Mouse (Mus musculus) forebrain, embryonic 16.5 days (tissue): ENCODE data around the gene Rhpn2. TPM values are rescaled to one million over a fixed set of nuclear protein-coding genes. Genes with fewer than 3 reads are reported as not detected.
"Not testable (repeated sequence)": the region's sequence is repeated elsewhere in the genome, so short reads cannot be mapped to it uniquely, and the experiment has no call there.

Experiments
- ATAC-seq: fragments of 200-750 bp; cut with Nextera tagmentation; 2 replicates; pipeline ENCODE4 v1.8.0; 2017; ENCODE audit warnings: mild to moderate bottlenecking, moderate library complexity
- H3K27ac ChIP-seq: fragments of 300-500 bp; sonication (generic); 2 replicates; pipeline ENCODE4 v1.5.1; 2014; ENCODE audit warnings: low read length, control low read depth
- H3K27me3 ChIP-seq: fragments of 300-500 bp; sonication (generic); replicated peaks from 2 replicates; pipeline ENCODE4 v1.6.1; 2014; ENCODE audit warnings: low read length; ENCODE audit not compliant: control insufficient read depth, insufficient read depth
- H3K36me3 ChIP-seq: fragments of 300-500 bp; sonication (generic); 2 replicates; pipeline ENCODE4 v1.6.1; 2014; ENCODE audit not compliant: control insufficient read depth, insufficient read depth
- H3K4me1 ChIP-seq: fragments of 300-500 bp; sonication (generic); replicated peaks from 2 replicates; pipeline ENCODE4 v1.6.1; 2014; ENCODE audit warnings: low read length; ENCODE audit not compliant: control insufficient read depth, insufficient read depth
- H3K4me2 ChIP-seq: fragments of 300-500 bp; sonication (generic); 2 replicates; pipeline ENCODE4 v1.6.1; 2014; ENCODE audit warnings: mild to moderate bottlenecking, low read length, control low read depth
- H3K4me3 ChIP-seq: fragments of 300-500 bp; sonication (generic); replicated peaks from 2 replicates; pipeline ENCODE4 v1.5.1; 2014; ENCODE audit warnings: mild to moderate bottlenecking, low read length, control low read depth
- H3K9ac ChIP-seq: fragments of 300-500 bp; sonication (generic); replicated peaks from 2 replicates; pipeline ENCODE4 v1.6.1; 2014; ENCODE audit warnings: low read depth, low read length, control low read depth
- H3K9me3 ChIP-seq: fragments of 300-500 bp; sonication (generic); 2 replicates; pipeline ENCODE4 v1.6.1; 2016; ENCODE audit warnings: low read length; ENCODE audit not compliant: control insufficient read depth
- WGBS: fragments of 180-500 bp; shearing (Covaris S2); extraction: QIAGEN DNeasy Blood & Tissue Kit; methylation state at CpG from one replicate; pipeline ENCODE4 v1.1.7; 2014; 5-methylcytosine and 5-hydroxymethylcytosine counted together
- polyA plus RNA-seq: library from polyadenylated mRNA; unstranded; fragments of >200 nt; fragmentation: Nextera tagmentation; extraction: Ambion mirVana; gene quantifications from 2 replicates; pipeline ENCODE4 v1.2.1, GENCODE M21; 2015

Gene Rhpn2
- polyA plus RNA-seq, 1 experiment from 2014 or later: 1.4 TPM

DNA sequence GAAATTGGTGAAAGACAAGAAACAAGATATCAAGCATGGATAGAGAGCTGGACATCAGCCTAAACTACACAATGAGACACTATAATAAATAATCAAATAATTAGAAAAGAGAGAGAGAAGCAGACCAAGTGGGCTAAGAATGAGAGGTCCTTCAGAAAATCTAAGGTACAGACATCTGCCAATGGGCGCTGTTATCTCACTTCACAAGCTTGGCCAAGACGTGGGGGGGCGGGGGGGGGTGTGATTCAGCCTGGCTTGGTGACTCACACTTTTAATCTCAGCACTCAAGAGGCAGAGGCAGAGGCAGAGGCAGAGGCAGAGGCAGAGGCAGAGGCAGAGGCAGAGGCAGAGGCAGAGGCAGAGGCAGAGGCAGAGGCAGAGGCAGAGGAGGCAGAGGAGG, 14.7 kb upstream of the Rhpn2 start:
- WGBS: 60% methylated on average over 3 of the region's 3 CpGs
- not testable (repeated sequence) for H3K27ac ChIP-seq, H3K9ac ChIP-seq, H3K36me3 ChIP-seq, H3K27me3 ChIP-seq, H3K4me3 ChIP-seq, H3K4me2 ChIP-seq, H3K9me3 ChIP-seq, ATAC-seq
- peaks cover 14% of the 10 kb centered on the region for H3K4me1 ChIP-seq

DNA sequence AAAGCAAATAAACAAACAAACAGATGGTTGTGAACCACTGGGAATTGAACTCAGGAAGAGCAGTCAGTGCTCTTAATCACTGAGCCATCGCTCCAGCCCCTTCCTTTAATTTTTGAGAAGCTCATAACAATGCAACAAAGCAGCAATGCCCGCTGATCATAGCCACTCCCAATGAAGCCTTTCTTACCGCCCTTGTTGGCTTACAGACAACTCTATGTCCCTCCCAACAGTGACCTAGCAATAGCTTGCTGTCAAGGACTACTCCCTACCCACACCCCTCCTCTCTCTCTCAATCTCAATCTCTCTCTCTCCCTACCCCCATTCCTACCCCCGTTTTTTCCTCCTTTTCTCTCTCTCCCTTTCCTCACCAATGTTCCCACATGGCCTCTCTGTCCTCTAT, 14.2 kb upstream of the Rhpn2 start:
- H3K9ac ChIP-seq: no peak overlapping the region
- peaks cover 14% of the 10 kb centered on the region for H3K4me1 ChIP-seq
- H3K9me3 ChIP-seq: no peaks in the 10 kb centered on the region
- H3K36me3 ChIP-seq: no peaks in the 10 kb centered on the region
- WGBS: 73% methylated on average over 4 of the region's 4 CpGs
- no peak overlapping the region for H3K27ac ChIP-seq
- no peak overlapping the region for H3K4me2 ChIP-seq
- no peak overlapping the region for H3K4me3 ChIP-seq
- no peak for ATAC-seq
- no peaks in the 10 kb centered on the region for H3K27me3 ChIP-seq

DNA sequence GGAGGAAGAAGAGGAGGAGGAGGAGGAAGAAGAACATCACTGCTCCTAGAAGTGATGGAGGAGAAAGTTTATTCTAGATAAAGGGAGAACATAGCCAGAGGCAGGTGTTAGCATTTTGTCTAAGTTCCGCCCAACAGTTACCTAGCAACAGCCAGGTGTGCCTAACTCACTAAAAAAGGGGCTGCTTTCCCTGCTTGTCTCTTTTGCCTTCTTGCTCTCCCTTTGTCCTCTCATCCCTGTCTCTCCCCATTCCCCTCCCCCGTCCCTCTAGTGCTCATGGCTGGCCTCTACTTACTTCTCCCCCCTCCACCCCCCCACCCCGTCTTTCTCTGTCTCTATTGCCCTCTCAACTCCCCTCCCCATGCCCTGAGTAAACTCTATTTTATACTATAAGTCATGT, 11.8 kb upstream of the Rhpn2 start:
- ATAC-seq: no peak
- H3K4me1 ChIP-seq: peaks cover 8% of the 10 kb centered on the region
- no peaks in the 10 kb centered on the region for H3K36me3 ChIP-seq
- H3K27ac ChIP-seq: no peak overlapping the region
- H3K4me2 ChIP-seq: no peak overlapping the region
- H3K27me3 ChIP-seq: no peaks in the 10 kb centered on the region
- no peak overlapping the region for H3K9ac ChIP-seq
- no peaks in the 10 kb centered on the region for H3K9me3 ChIP-seq
- WGBS: 58% methylated on average over 3 of the region's 3 CpGs
- no peak overlapping the region for H3K4me3 ChIP-seq

DNA sequence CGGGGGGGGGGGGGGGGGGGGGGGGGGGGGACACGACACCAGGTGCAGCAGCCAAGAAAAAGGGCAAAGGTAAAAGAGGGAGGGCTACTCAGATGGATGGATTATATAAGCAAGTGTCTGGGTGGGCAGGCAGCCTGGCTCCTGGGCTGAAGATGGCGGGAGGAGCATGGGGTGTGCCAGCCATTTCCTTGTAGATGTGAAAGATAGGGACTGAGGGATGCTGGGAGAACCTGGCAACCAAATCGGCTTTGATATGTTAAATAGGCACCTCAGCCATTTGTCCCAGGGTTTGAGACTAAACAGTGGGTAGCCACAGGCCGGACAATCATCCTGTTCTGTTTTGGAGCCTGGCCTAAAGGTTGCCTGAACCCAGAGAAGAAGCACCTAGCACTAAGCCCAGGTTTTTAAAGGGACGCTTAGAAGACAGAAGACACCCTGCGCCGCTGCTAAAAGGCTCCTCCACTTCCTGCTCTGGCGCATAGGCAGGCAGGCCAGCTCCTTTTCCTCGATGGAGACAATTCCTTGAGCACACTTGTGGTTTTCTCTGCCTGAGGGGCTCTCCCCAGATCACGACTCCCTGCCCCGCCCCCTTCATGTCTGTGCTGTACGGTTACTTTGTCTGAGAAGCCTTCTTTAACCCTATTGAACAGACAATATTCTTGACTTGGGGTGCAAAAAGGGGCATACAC, 11.1 kb upstream of the Rhpn2 start:
- Histone ChIP-seq H3K4me2 (peak overlapping the region; percentile 2), H3K27ac (no peak overlapping the region), H3K4me1 (peaks cover 3% of the 10 kb centered on the region; the same call in 1 of the 2 replicates), H3K36me3 (no peaks in the 10 kb centered on the region), H3K4me3 (no peak overlapping the region), H3K9ac (peak overlapping the region; percentile 20; the same call in 1 of the 2 replicates), H3K9me3 (no peaks in the 10 kb centered on the region), H3K27me3 (no peaks in the 10 kb centered on the region)
- WGBS: 4% methylated on average over 12 of the region's 13 CpGs
- no peak for ATAC-seq

DNA sequence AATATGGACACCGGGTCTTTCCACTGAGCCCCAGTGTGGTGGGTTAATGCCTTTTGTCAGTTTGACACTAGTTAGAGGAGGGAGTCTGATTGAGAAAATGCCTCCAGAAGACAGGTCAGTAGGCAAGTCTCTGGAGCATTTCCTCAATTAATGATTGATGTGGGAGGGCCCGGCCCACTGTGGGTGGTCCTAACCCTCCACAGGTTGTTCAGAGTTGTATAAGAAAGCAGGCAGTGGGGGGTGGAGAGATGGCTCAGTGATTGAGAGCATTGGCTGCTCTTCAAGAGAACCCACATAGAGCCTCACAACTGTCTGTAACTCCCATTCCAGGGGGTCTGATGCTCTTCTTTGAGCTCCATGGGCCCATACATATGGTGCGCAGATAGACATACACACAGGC, 2.4 kb upstream of the Rhpn2 start:
- H3K4me1 ChIP-seq: peaks cover 21% of the 10 kb centered on the region
- H3K36me3 ChIP-seq: no peaks in the 10 kb centered on the region
- peaks cover 14% of the 10 kb centered on the region for H3K27me3 ChIP-seq
- H3K4me3 ChIP-seq: no peak overlapping the region
- no peak for ATAC-seq
- 52% methylated on average over 3 of the region's 3 CpGs for WGBS
- no peak overlapping the region for H3K4me2 ChIP-seq
- H3K9ac ChIP-seq: no peak overlapping the region
- H3K9me3 ChIP-seq: no peaks in the 10 kb centered on the region
- no peak overlapping the region for H3K27ac ChIP-seq

DNA sequence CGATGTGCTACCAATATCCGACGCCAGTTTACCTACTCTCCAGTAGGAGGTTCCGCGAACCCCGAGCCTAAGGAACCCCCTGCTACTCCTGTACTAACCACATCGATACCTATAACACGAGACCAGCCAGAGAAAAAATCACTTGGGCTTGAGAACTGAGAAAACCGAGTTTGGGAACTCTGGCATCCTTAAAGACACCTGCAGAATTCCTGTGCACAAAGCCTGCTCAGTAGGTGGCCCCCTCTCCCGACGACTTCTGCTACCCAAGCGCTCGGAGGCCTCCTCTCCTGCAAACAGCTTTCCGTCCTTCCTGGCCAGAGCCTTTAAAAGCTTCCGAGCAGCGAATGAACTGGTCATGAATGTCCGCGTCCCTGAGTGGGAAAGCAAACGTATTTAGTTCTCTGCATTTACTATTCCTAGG, 729 bp upstream of the Rhpn2 start:
- Histone ChIP-seq H3K4me1 (peaks cover 21% of the 10 kb centered on the region), H3K27me3 (peaks cover 14% of the 10 kb centered on the region), H3K4me2 (peak overlapping the region; percentile 100), H3K36me3 (no peaks in the 10 kb centered on the region), H3K9me3 (no peaks in the 10 kb centered on the region), H3K9ac (peak overlapping the region; percentile 52), H3K27ac (no peak overlapping the region), H3K4me3 (peak overlapping the region; percentile 66)
- ATAC-seq: peak; percentile 22
- under 1% methylated on average over 19 of the region's 19 CpGs for WGBS

DNA sequence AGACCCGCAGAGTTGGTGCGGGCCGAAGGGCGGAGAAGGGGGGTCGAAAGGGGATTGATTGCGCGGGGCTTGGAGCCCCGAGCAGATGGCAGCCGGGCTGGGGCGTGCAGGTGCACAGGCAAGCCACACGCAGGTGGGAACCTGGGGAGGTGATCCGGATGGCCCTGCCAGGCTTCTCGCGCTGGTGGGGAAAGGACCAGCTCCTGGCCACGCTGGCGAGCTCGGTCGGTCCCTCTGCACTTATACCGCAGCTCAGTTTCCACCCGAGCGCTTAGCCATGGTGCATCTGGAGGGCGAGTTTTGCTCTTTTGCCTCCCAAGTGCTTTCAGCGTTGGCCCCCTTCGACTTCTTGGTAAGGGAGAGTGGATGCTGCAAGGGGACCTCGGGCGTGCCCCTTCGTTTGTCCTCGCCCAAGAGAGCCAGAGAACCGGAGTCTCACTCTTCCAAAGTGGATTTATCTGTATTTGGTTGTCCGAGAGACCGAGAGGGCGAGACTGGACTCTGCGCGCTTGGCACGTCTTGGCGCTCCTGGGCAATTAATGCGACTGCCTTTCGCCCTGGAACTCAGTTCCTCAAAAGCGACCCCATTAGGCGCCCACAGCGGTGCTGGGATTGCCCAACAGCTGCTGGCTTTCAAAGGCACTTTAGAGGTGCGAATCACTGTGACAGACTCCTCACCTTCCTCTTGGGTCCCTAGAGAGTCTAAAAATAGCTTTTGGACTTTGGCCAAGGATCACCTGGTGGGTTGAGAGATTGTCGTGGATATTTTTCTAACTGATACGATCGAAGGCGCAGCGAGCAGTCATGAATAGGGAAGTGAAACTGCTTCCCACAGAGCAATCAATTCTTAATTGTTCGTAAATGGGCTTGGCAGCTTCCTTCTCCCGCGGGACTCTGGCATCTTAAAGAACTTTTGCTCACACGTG, 820 bp downstream of the Rhpn2 start:
- under 1% methylated on average over 51 of the region's 51 CpGs for WGBS
- H3K27ac ChIP-seq: no peak overlapping the region

DNA sequence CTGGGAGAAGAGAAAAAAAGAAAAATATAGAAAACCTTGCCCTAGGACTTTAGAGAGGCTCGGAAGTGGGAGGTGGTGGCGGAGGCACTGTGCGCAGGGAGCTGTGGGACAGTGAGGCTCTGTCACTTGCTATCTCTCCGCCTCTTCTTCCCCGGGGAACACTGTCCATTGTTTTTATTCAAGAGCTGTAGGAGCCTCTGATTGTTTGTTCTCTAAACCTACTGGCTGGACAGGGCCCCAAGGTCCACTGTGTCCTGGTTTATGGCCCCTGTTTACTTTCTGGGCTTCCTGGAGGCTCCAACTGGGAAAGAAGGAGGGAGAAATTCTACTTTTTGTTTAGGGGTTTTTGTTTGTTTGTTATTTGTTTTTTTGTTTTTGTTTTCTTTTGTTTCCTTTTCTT, 6.2 kb downstream of the Rhpn2 start:
- Histone ChIP-seq H3K27me3 (peaks cover 8% of the 10 kb centered on the region), H3K9me3 (no peaks in the 10 kb centered on the region), H3K4me3 (no peak overlapping the region), H3K36me3 (no peaks in the 10 kb centered on the region), H3K4me1 (peaks cover 3% of the 10 kb centered on the region), H3K9ac (no peak overlapping the region), H3K27ac (no peak overlapping the region), H3K4me2 (no peak overlapping the region)
- WGBS: 34% methylated on average over 5 of the region's 5 CpGs
- ATAC-seq: no peak

More for the DNA sequence above, 820 bp downstream of the Rhpn2 start:
- peak overlapping the region; percentile 66 for H3K4me3 ChIP-seq
- H3K9me3 ChIP-seq: no peaks in the 10 kb centered on the region
- no peak; the same call in 1 of the 2 replicates for ATAC-seq
- H3K36me3 ChIP-seq: no peaks in the 10 kb centered on the region
- H3K4me1 ChIP-seq: peaks cover 21% of the 10 kb centered on the region
- H3K4me2 ChIP-seq: peak overlapping the region; percentile 100
- H3K9ac ChIP-seq: peak overlapping the region; percentile 65
- H3K27me3 ChIP-seq: peaks cover 14% of the 10 kb centered on the region

DNA sequence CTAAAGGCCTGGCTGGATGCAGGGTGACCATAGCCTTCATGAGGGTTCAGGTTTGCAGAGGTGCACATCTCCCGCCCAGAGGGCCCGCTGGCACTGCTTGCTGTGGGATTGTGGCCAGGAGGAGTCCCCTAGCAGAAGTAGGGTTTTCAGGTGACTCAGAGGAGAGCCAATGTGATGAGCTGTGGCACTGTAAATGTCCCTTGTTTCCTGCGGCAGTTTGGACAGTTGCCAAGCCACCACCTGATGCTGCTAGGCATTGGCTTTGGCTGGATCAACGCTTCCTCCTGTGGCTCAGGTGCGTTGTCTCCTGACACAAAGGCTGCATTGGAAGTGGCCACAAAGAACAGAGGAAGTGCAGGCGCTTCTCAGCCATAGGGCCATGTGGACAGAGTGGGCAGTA, 7.3 kb downstream of the Rhpn2 start:
- Histone ChIP-seq H3K4me3 (no peak overlapping the region), H3K9ac (no peak overlapping the region), H3K27me3 (no peaks in the 10 kb centered on the region), H3K4me2 (no peak overlapping the region), H3K9me3 (no peaks in the 10 kb centered on the region), H3K36me3 (no peaks in the 10 kb centered on the region), H3K27ac (no peak overlapping the region), H3K4me1 (no peaks in the 10 kb centered on the region)
- ATAC-seq: no peak
- 77% methylated on average over 6 of the region's 6 CpGs for WGBS
